Mouse (Mus musculus): ENCODE measurements around the gene Oas1c. TPM values are rescaled to one million over a fixed set of nuclear protein-coding genes. Genes with fewer than 3 reads are reported as not detected.
A peak's percentile ranks its signal among the peaks of the same experiment; 100 is the strongest.

Oas1c gene
- polyA plus RNA-seq (2015; fragmentation: Nextera tagmentation; extraction: Ambion mirVana) = 1.1 and 1.2 TPM in 2 replicates

DNA sequence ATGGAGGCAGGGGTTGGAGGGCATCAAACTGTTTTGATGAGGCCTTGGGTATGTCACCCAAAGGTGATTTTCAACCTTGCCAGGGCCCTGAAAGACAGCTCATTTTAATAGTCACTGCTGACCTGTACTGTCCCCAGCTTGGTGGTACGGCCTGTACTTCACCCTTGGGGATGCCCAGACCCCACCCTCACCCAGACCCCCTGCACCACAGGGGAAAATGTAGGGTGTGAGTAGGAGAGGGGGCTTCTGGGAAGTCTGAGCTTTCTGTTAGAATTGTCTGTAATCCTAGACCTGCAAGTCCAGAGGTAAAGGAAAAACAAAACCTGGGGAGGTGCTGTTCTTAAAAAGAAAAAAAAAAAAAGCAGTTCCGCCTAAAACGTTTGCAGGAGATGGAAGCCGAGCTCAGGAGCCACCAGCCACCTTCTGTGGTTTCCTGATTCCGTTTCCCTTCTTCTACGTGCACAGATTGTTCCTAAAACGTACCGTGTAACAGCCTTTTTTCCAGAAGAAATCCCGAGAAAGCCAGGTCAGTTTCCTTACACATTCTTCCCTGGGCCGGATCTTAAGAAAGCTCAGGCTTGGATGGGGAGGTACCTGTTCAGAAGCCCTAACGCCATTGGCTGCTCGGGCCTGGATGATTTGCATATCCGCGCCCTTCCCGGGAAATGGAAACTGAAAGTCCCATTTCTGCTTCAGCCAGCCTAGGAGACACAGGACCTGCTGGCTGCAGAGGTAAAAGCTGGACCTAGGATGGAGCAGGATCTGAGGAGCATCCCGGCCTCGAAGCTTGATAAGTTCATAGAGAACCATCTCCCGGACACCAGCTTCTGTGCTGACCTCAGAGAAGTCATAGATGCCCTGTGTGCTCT, at the start of gene Oas1c:
TSS of gene Oas1c (minus strand) at position 564 of the 869 bp plus-strand sequence.
- Histone ChIP-seq H3K4me1 (replicated peaks; ENCODE audit: control insufficient read depth, insufficient read depth) (no peaks in the 10 kb centered on the region), H3K9ac (ENCODE audit: low read length) (peak within 1 kb of the TSS; percentile 72), H3K4me2 (replicated peaks; ENCODE audit: low read depth) (peak within 1 kb of the TSS; percentile 72), H3K36me3 (ENCODE audit: control insufficient read depth, insufficient read depth, low read length) (no peaks in the 10 kb centered on the region), H3K27ac (replicated peaks) (peak within 1 kb of the TSS; percentile 81), H3K27me3 (ENCODE audit: control insufficient read depth, insufficient read depth, low read length) (no peaks in the 10 kb centered on the region), H3K9me3 (ENCODE audit: control insufficient read depth, low read length) (no peaks in the 10 kb centered on the region), H3K4me3 (ENCODE audit: low read depth, low read length) (peak within 1 kb of the TSS; percentile 44)
- ATAC-seq (ENCODE audit: low FRiP score, low TSS enrichment) (peak; percentile 93), DNase-seq (ENCODE audit: low spot score) (peak; percentile 93)
- TF ChIP-seq EP300 (optimal IDR thresholded peaks at IDR 0.05) (no peak), CTCF (IDR thresholded peaks at IDR 0.05; ENCODE audit: low read depth) (no peak)
- 4% methylated on average over 18 of the region's 18 CpGs for WGBS

DNA sequence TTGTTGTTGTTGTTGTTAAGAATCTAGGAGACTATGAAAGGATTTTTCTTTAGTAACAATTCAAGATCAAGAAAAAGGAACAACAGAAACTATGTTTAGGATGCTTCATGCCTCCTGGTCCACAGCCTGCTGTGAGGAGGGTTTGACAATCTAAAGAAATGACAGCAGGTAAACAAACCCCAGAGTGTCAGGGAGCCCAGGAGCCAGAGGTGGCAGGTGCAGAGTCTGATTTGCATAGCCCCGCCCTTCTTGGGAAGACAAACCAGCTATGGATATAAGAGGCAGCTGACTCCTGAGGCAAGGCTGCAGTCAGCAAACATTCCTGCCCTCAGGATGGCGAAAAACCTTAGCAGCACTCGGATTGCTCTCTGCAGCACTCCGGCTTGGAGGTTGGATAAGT, 48.8 kb upstream of the Oas1c start, which contains the start of gene Oas1h:
TSS of gene Oas1h (plus strand) at position 301 of the 400 bp plus-strand sequence.
- Histone ChIP-seq H3K9me3 (ENCODE audit: control insufficient read depth, low read length) (no peaks in the 10 kb centered on the region), H3K4me3 (ENCODE audit: low read depth, low read length) (no peak within 1 kb of the TSS), H3K27me3 (ENCODE audit: control insufficient read depth, insufficient read depth, low read length) (no peaks in the 10 kb centered on the region), H3K36me3 (ENCODE audit: control insufficient read depth, insufficient read depth, low read length) (no peaks in the 10 kb centered on the region), H3K4me2 (replicated peaks; ENCODE audit: low read depth) (no peak within 1 kb of the TSS), H3K27ac (replicated peaks) (no peak within 1 kb of the TSS), H3K9ac (ENCODE audit: low read length) (no peak within 1 kb of the TSS), H3K4me1 (replicated peaks; ENCODE audit: control insufficient read depth, insufficient read depth) (no peaks in the 10 kb centered on the region)
- WGBS = 28% methylated on average over 4 of the region's 4 CpGs
- TF ChIP-seq EP300 (optimal IDR thresholded peaks at IDR 0.05) (no peak), CTCF (IDR thresholded peaks at IDR 0.05; ENCODE audit: low read depth) (no peak)
- DNase-seq (ENCODE audit: low spot score) (no peak), ATAC-seq (ENCODE audit: low FRiP score, low TSS enrichment) (no peak)

DNA sequence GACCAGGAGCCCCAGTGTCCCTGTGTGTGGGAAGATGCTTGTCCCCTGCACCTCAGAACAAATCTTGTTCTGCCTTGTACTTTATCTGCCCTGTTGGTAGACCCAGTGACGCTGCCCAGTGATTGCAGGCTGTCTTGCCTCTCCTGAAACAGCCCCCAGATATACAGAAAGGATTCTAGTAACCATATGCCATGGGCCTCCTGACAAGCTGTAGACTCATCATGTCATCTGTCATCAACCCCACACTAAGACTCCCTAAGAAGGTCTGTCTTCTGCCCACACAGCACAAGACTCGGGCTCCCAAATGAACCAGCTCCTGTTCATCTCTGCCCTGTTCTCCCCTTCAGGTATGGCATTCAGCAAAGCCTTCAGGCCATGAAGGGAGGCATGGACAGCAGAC, 46.9 kb upstream of the Oas1c start:
- H3K9me3 ChIP-seq (ENCODE audit: control insufficient read depth, low read length) = 0 out of 2 replicates have a peak, but pooled peaks cover under 1% of the 10 kb centered on the region
- no peak overlapping the region for H3K4me2 ChIP-seq (replicated peaks; ENCODE audit: low read depth)
- H3K4me1 ChIP-seq (replicated peaks; ENCODE audit: control insufficient read depth, insufficient read depth) = no peaks in the 10 kb centered on the region
- ATAC-seq (ENCODE audit: low FRiP score, low TSS enrichment) (no peak), DNase-seq (ENCODE audit: low spot score) (no peak)
- TF ChIP-seq CTCF (IDR thresholded peaks at IDR 0.05; ENCODE audit: low read depth) (no peak), EP300 (optimal IDR thresholded peaks at IDR 0.05) (no peak)
- H3K4me3 ChIP-seq (ENCODE audit: low read depth, low read length) = no peak overlapping the region
- no peak overlapping the region for H3K9ac ChIP-seq (ENCODE audit: low read length)
- 66% methylated on average over 2 of the region's 2 CpGs for WGBS
- no peak overlapping the region for H3K27ac ChIP-seq (replicated peaks)
- no peaks in the 10 kb centered on the region for H3K27me3 ChIP-seq (ENCODE audit: control insufficient read depth, insufficient read depth, low read length)
- H3K36me3 ChIP-seq (ENCODE audit: control insufficient read depth, insufficient read depth, low read length) = no peaks in the 10 kb centered on the region

- no peaks in the 10 kb centered on the region for H3K27me3 ChIP-seq (ENCODE audit: control insufficient read depth, insufficient read depth, low read length)
- 0 out of 2 replicates have a peak, but pooled peaks cover 3% of the 10 kb centered on the region for H3K9me3 ChIP-seq (ENCODE audit: control insufficient read depth, low read length)
- no peak overlapping the region for H3K4me3 ChIP-seq (ENCODE audit: low read depth, low read length)
- H3K4me1 ChIP-seq (replicated peaks; ENCODE audit: control insufficient read depth, insufficient read depth) = no peaks in the 10 kb centered on the region
- no peak overlapping the region for H3K27ac ChIP-seq (replicated peaks)
- DNase-seq (ENCODE audit: low spot score) (peak; percentile 44), ATAC-seq (ENCODE audit: low FRiP score, low TSS enrichment) (no peak; the same call in 1 of the 2 replicates)
- H3K9ac ChIP-seq (ENCODE audit: low read length) = no peak overlapping the region
- H3K36me3 ChIP-seq (ENCODE audit: control insufficient read depth, insufficient read depth, low read length) = no peaks in the 10 kb centered on the region
- TF ChIP-seq EP300 (optimal IDR thresholded peaks at IDR 0.05) = no peak
- peak; percentile 81 for TF ChIP-seq CTCF (IDR thresholded peaks at IDR 0.05; ENCODE audit: low read depth)
- no peak overlapping the region for H3K4me2 ChIP-seq (replicated peaks; ENCODE audit: low read depth)
- WGBS = 57% methylated on average over 3 of the region's 3 CpGs
These were observed 37.4 kb upstream of the Oas1c start for GRCm38 (mm10) chr5:120849601-120850136.

DNA sequence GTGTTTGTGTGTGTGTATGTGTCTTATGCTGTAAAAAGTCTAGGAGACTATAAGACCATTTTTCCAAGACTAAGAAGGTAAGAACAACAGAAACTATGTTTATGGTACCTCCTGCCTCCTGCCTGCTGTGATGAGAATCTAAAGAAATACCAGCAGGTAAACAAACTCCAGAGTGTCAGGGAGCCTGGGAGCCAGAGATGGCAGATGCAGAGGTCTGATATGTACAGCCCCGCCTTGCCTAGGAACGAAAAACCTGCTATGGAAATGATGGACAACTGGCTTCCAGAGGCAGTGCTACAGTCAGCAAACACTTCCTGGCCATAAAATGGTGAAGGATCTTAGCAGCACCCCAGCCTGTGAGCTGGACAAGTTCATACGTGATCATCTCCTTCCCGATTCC, 34.8 kb upstream of the Oas1c start, which contains the start of gene Oas1f:
TSS of gene Oas1f (plus strand) at position 301 of the 400 bp plus-strand sequence.
- no peaks in the 10 kb centered on the region for H3K4me1 ChIP-seq (replicated peaks; ENCODE audit: control insufficient read depth, insufficient read depth)
- 44% methylated on average over 4 of the region's 4 CpGs for WGBS
- no peaks in the 10 kb centered on the region for H3K27me3 ChIP-seq (ENCODE audit: control insufficient read depth, insufficient read depth, low read length)
- no peaks in the 10 kb centered on the region for H3K9me3 ChIP-seq (ENCODE audit: control insufficient read depth, low read length)
- H3K4me3 ChIP-seq (ENCODE audit: low read depth, low read length) = no peak within 1 kb of the TSS
- H3K36me3 ChIP-seq (ENCODE audit: control insufficient read depth, insufficient read depth, low read length) = no peaks in the 10 kb centered on the region
- H3K27ac ChIP-seq (replicated peaks) = no peak within 1 kb of the TSS
- ATAC-seq (ENCODE audit: low FRiP score, low TSS enrichment) (no peak), DNase-seq (ENCODE audit: low spot score) (no peak)
- H3K4me2 ChIP-seq (replicated peaks; ENCODE audit: low read depth) = no peak within 1 kb of the TSS
- TF ChIP-seq EP300 (optimal IDR thresholded peaks at IDR 0.05) (no peak), CTCF (IDR thresholded peaks at IDR 0.05; ENCODE audit: low read depth) (no peak)
- H3K9ac ChIP-seq (ENCODE audit: low read length) = no peak within 1 kb of the TSS
